Mouse (Mus musculus) neural tube, embryonic 15.5 days (tissue): ENCODE measurements around the gene Cyp3a59. TPM values are rescaled to one million over a fixed set of nuclear protein-coding genes. Genes with fewer than 3 reads are reported as not detected.
"Not testable (repeated sequence)": the region's sequence is repeated elsewhere in the genome, so short reads cannot be mapped to it uniquely, and the experiment has no call there.

ENCODE experiments used
- ATAC-seq: fragments of 200-750 bp; cut with Nextera tagmentation; 2 replicates; pipeline ENCODE4 v1.8.0; 2017; ENCODE audit warnings: mild to moderate bottlenecking, moderate TSS enrichment, moderate library complexity; ENCODE audit not compliant: low FRiP score
- H3K27ac ChIP-seq: fragments of 300-500 bp; sonication (generic); replicated peaks from 2 replicates; pipeline ENCODE4 v1.5.1; 2015; ENCODE audit warnings: mild to moderate bottlenecking, inconsistent platforms
- H3K27me3 ChIP-seq: fragments of 300-500 bp; sonication (generic); replicated peaks from 2 replicates; pipeline ENCODE4 v1.6.1; 2015; ENCODE audit warnings: inconsistent platforms
- H3K36me3 ChIP-seq: fragments of 300-500 bp; sonication (generic); 2 replicates; pipeline ENCODE4 v1.6.1; 2015; ENCODE audit warnings: inconsistent platforms
- H3K4me1 ChIP-seq: fragments of 300-500 bp; sonication (generic); 2 replicates; pipeline ENCODE4 v1.6.1; 2015; ENCODE audit warnings: inconsistent platforms
- H3K4me2 ChIP-seq: fragments of 300-500 bp; sonication (generic); 2 replicates; pipeline ENCODE4 v1.6.1; 2015; ENCODE audit warnings: inconsistent platforms, mild to moderate bottlenecking, moderate library complexity
- H3K4me3 ChIP-seq: fragments of 300-500 bp; sonication (generic); replicated peaks from 2 replicates; pipeline ENCODE4 v1.5.1; 2015; ENCODE audit warnings: mild to moderate bottlenecking, inconsistent platforms
- H3K9ac ChIP-seq: fragments of 300-500 bp; sonication (generic); replicated peaks from 2 replicates; pipeline ENCODE4 v1.6.1; 2015; ENCODE audit warnings: mild to moderate bottlenecking, inconsistent platforms
- H3K9me3 ChIP-seq: fragments of 300-500 bp; sonication (generic); replicated peaks from 2 replicates; pipeline ENCODE4 v1.6.1; 2016; ENCODE audit warnings: inconsistent platforms
- WGBS: fragments of 180-500 bp; shearing (Covaris S2); methylation state at CpG from one replicate; pipeline ENCODE4 v1.1.7; 2015; ENCODE audit warnings: mixed read lengths; 5-methylcytosine and 5-hydroxymethylcytosine counted together
- polyA plus RNA-seq: library from polyadenylated mRNA; unstranded; fragments of >200 nt; fragmentation: Nextera tagmentation; extraction: Ambion mirVana; gene quantifications from 2 replicates; pipeline ENCODE4 v1.2.1, GENCODE M21; 2015

Gene Cyp3a59
- not detected in 2 replicates for polyA plus RNA-seq

- not testable (repeated sequence) for H3K27ac ChIP-seq, H3K36me3 ChIP-seq, H3K9ac ChIP-seq, H3K4me2 ChIP-seq, ATAC-seq, H3K4me1 ChIP-seq, H3K27me3 ChIP-seq, H3K9me3 ChIP-seq, H3K4me3 ChIP-seq
These were observed at the start of gene Cyp3a59 for GRCm38 (mm10) chr5:146078945-146079344. TSS of gene Cyp3a59 (plus strand) at chr5:146079257.

GRCm38 (mm10) chr5:146070099-146070498 is 9.0 kb upstream of the Cyp3a59 start:
- Histone ChIP-seq H3K9me3 (0 out of 2 replicates have a peak, but pooled peaks cover 3% of the 10 kb centered on the region), H3K4me2 (no peak overlapping the region), H3K9ac (no peak overlapping the region), H3K27me3 (no peaks in the 10 kb centered on the region), H3K4me3 (no peak overlapping the region), H3K4me1 (no peaks in the 10 kb centered on the region), H3K36me3 (no peaks in the 10 kb centered on the region), H3K27ac (no peak overlapping the region)
- no peak for ATAC-seq
- 61% methylated on average over 1 of the region's 1 CpGs for WGBS

GRCm38 (mm10) chr5:146147903-146148302 is 68.8 kb downstream of the Cyp3a59 start:
- H3K27me3 ChIP-seq, result no peaks in the 10 kb centered on the region
- no peak for ATAC-seq
- no peaks in the 10 kb centered on the region for H3K4me1 ChIP-seq
- no peak overlapping the region for H3K4me3 ChIP-seq
- H3K9ac ChIP-seq, result no peak overlapping the region
- H3K27ac ChIP-seq, result no peak overlapping the region
- H3K36me3 ChIP-seq, result no peaks in the 10 kb centered on the region
- 46% methylated on average over 2 of the region's 2 CpGs for WGBS
- no peak overlapping the region for H3K4me2 ChIP-seq
- no peaks in the 10 kb centered on the region for H3K9me3 ChIP-seq

- H3K9ac ChIP-seq, result no peak overlapping the region
- ATAC-seq, result no peak
- H3K4me1 ChIP-seq, result no peaks in the 10 kb centered on the region
- H3K27me3 ChIP-seq, result no peaks in the 10 kb centered on the region
- no peak overlapping the region for H3K27ac ChIP-seq
- no peaks in the 10 kb centered on the region for H3K9me3 ChIP-seq
- no peak overlapping the region for H3K4me3 ChIP-seq
- H3K36me3 ChIP-seq, result no peaks in the 10 kb centered on the region
- WGBS, result 73% methylated on average over 3 of the region's 3 CpGs
- no peak overlapping the region for H3K4me2 ChIP-seq
These were observed 71.4 kb downstream of the Cyp3a59 start for GRCm38 (mm10) chr5:146150454-146150853.

DNA sequence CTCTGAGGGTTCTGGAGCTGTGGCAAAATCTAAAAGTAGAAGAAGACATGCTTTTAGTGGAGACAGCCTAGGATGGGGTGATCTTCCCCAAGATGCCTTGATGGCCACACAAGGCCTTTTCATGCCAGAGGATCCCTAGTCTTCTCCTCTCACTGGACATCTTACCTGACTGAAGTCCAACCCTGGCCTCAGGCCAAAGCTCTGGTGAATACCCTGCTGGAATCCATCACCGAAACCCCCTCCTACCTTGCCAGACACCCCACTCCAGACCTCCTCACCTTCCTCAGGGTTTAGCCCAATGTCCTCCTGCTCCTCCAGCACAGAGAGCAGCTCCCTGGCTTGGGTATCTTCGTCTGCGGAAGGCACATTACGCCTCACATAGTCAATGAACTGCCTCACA is 79.3 kb downstream of the Cyp3a59 start:
- not testable (repeated sequence) for H3K9me3 ChIP-seq, H3K9ac ChIP-seq, H3K27ac ChIP-seq, H3K4me1 ChIP-seq, H3K27me3 ChIP-seq, H3K4me2 ChIP-seq, H3K36me3 ChIP-seq, H3K4me3 ChIP-seq, ATAC-seq
- 98% methylated on average over 4 of the region's 4 CpGs for WGBS

DNA sequence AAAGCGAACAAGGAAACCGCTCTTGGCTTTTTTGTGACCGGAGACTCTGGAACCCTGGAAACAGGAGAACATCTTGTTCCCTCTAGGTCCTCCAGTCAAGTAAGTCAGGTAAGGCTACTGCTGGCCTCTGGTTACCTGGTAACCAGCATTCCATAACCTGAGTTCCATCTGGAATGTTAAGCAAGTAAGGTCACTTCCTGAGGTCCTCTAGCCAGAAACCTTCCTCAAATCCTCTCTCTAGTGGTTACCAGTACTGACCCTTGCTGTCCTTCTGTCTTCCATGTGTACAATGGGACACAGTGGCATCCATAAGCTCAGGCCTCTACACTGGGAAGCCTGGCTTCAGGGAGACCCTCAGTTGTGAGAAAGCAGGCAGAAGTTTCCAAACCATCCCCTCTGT is 81.4 kb downstream of the Cyp3a59 start, which contains the start of gene Gm5565:
Gm5565 (minus strand) TSS at position 101 of the 400 bp plus-strand sequence.
- H3K4me2 ChIP-seq, H3K4me1 ChIP-seq, H3K9me3 ChIP-seq, H3K27me3 ChIP-seq, H3K27ac ChIP-seq, ATAC-seq, H3K9ac ChIP-seq, H3K36me3 ChIP-seq, H3K4me3 ChIP-seq: not testable (repeated sequence)
- WGBS, result 97% methylated on average over 3 of the region's 3 CpGs

Other genes starting within 250 kb of the Cyp3a59 start
- gene Cyp3a11, start 199.3 kb upstream of the Cyp3a59 start, polyA plus RNA-seq, result not detected in 2 replicates
- gene Cyp3a25, start 69.6 kb upstream of the Cyp3a59 start, polyA plus RNA-seq, result not detected in 2 replicates
- not detected in 2 replicates for gene Gm5565, start 81.3 kb downstream of the Cyp3a59 start, polyA plus RNA-seq
- gene Gm6309, start 91.5 kb downstream of the Cyp3a59 start, polyA plus RNA-seq, result not detected in 2 replicates
- not detected in 2 replicates for gene 1700001J03Rik, start 106.0 kb downstream of the Cyp3a59 start, polyA plus RNA-seq
- 29.2 and 38.0 TPM in 2 replicates for gene Rnf6, start 142.3 kb downstream of the Cyp3a59 start, polyA plus RNA-seq
- gene Cdk8, start 152.0 kb downstream of the Cyp3a59 start, polyA plus RNA-seq, result 17.8 and 18.1 TPM in 2 replicates